Mouse (Mus musculus) gastrocnemius, postnatal 25 days (tissue): ENCODE measurements around the gene Ltbp1. TPM values are rescaled to one million over a fixed set of nuclear protein-coding genes. Genes with fewer than 3 reads are reported as not detected.

Experiments used
- DNase-seq: peaks from one replicate; pipeline ENCODE4 v3.0.0; 2022
- total RNA-seq, 2 experiments: library from RNA; stranded (reverse); gene quantifications; 1 replicate in 1 of 2; 2 replicates in 1 of 2; pipeline ENCODE4 v1.2.3; 2021

Gene Ltbp1
- total RNA-seq, 2 experiments from 2014 or later: 10.2 to 11.1 TPM

- DNase-seq: peak; percentile 63
These were observed 548 bp upstream of the Ltbp1 start for GRCm38 (mm10) chr17:75004820-75005219.

GRCm38 (mm10) chr17:75005685-75006680, 615 bp downstream of the Ltbp1 start:
- peak; percentile 45 for DNase-seq

- DNase-seq: no peak
These were observed 5.6 kb downstream of the Ltbp1 start for GRCm38 (mm10) chr17:75010955-75011354.

- DNase-seq: no peak
These were observed 7.8 kb downstream of the Ltbp1 start for GRCm38 (mm10) chr17:75013211-75013610.

GRCm38 (mm10) chr17:75013868-75014267, 8.5 kb downstream of the Ltbp1 start:
- no peak for DNase-seq

GRCm38 (mm10) chr17:75014601-75015356, 9.4 kb downstream of the Ltbp1 start:
- DNase-seq: peak; percentile 57

- no peak for DNase-seq
These were observed 10.2 kb downstream of the Ltbp1 start for GRCm38 (mm10) chr17:75015546-75015945.

GRCm38 (mm10) chr17:75017423-75017822, 12.1 kb downstream of the Ltbp1 start:
- no peak for DNase-seq

- DNase-seq: no peak
These were observed 12.8 kb downstream of the Ltbp1 start for GRCm38 (mm10) chr17:75018142-75018541.

GRCm38 (mm10) chr17:75020026-75020425, 14.7 kb downstream of the Ltbp1 start:
- DNase-seq: no peak

- DNase-seq: no peak
These were observed 15.3 kb downstream of the Ltbp1 start for GRCm38 (mm10) chr17:75020619-75021018.

- DNase-seq: peak; percentile 78
These were observed 22.2 kb downstream of the Ltbp1 start for GRCm38 (mm10) chr17:75027358-75028131.

- DNase-seq: no peak
These were observed 28.0 kb downstream of the Ltbp1 start for GRCm38 (mm10) chr17:75033356-75033755.

- DNase-seq: no peak
These were observed 28.7 kb downstream of the Ltbp1 start for GRCm38 (mm10) chr17:75033872-75034615.

- DNase-seq: no peak
These were observed 31.5 kb downstream of the Ltbp1 start for GRCm38 (mm10) chr17:75036881-75037280.

- no peak for DNase-seq
These were observed 33.6 kb downstream of the Ltbp1 start for GRCm38 (mm10) chr17:75039017-75039416.

GRCm38 (mm10) chr17:75049366-75049969, 44.1 kb downstream of the Ltbp1 start:
- peak; percentile 41 for DNase-seq

GRCm38 (mm10) chr17:75051440-75051925, 46.1 kb downstream of the Ltbp1 start:
- DNase-seq: peak; percentile 23

- no peak for DNase-seq
These were observed 49.9 kb downstream of the Ltbp1 start for GRCm38 (mm10) chr17:75055235-75055634.

GRCm38 (mm10) chr17:75055961-75056360, 50.6 kb downstream of the Ltbp1 start:
- no peak for DNase-seq

- no peak for DNase-seq
These were observed 51.3 kb downstream of the Ltbp1 start for GRCm38 (mm10) chr17:75056631-75057030.
